In the genomic region with DNA sequence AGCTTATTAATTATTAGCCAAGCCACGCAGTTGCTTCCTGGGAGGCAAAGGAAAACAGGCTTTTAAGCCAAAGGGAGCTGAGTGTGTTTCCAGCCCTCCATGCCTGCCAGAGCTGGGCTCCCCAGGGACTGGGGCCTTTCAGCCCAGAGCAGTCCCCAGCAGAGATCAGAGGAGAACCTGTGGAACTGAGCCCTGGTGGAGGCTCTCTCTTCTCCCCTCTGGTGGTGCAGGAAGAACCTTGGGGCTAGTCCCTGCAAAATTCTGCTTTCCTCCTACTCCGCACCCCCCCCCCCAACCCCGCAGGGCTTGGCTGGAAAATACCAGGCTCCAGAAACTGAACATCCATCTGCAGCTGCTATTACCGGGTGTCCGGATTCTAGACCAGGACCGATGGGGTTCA, we compare ENCODE assay signal across 8 mouse cellular contexts. TPM values are rescaled to one million over a fixed set of nuclear protein-coding genes. Genes with fewer than 3 reads are reported as not detected.
DNase-seq lines count a peak whose midpoint lies in the region; ATAC-seq and TF ChIP-seq lines count a peak whose summit lies in the region.

No protein-coding gene starts in this region.

- H3K27me3 ChIP-seq in liver, embryonic 11.5 days (replicated peaks; ENCODE audit: control insufficient read depth, insufficient read depth, low read length), result peaks cover 44% of the 10 kb centered on the region
- H3K27me3 ChIP-seq in forebrain, embryonic 13.5 days, result peaks cover 26% of the 10 kb centered on the region
- peaks cover 1% of the 10 kb centered on the region; the same call in 1 of the 2 replicates for H3K27me3 ChIP-seq in kidney, adult 2 months (replicated peaks; ENCODE audit: control insufficient read depth, insufficient read depth, low read length)
- H3K27me3 ChIP-seq in midbrain, embryonic 15.5 days (replicated peaks), result no peaks in the 10 kb centered on the region

- H3K9ac ChIP-seq in liver, embryonic 11.5 days (ENCODE audit: low read depth, low read length), result no peak overlapping the region
- peak overlapping the region; percentile 67 for H3K9ac ChIP-seq in forebrain, embryonic 13.5 days
- peak overlapping the region; percentile 59 for H3K9ac ChIP-seq in midbrain, embryonic 15.5 days

- no peaks in the 10 kb centered on the region for H3K36me3 ChIP-seq in liver, embryonic 11.5 days (ENCODE audit: control insufficient read depth, insufficient read depth, low read length)
- H3K36me3 ChIP-seq in forebrain, embryonic 13.5 days (ENCODE audit: poor library complexity, severe bottlenecking), result no peaks in the 10 kb centered on the region
- H3K36me3 ChIP-seq in kidney, adult 2 months (ENCODE audit: control insufficient read depth, insufficient read depth, low read length), result no peaks in the 10 kb centered on the region
- H3K36me3 ChIP-seq in midbrain, embryonic 15.5 days (replicated peaks), result no peaks in the 10 kb centered on the region

- H3K9me3 ChIP-seq in liver, embryonic 11.5 days (ENCODE audit: control insufficient read depth, low read length), result no peaks in the 10 kb centered on the region
- no peaks in the 10 kb centered on the region for H3K9me3 ChIP-seq in forebrain, embryonic 13.5 days (replicated peaks)
- H3K9me3 ChIP-seq in midbrain, embryonic 15.5 days, result no peaks in the 10 kb centered on the region

- H3K27ac ChIP-seq in liver, embryonic 11.5 days (ENCODE audit: low read depth, low read length), result no peak overlapping the region
- H3K27ac ChIP-seq in forebrain, embryonic 13.5 days, result no peak overlapping the region
- no peak overlapping the region for H3K27ac ChIP-seq in kidney, adult 2 months (ENCODE audit: insufficient read depth, low read depth, low read length)
- H3K27ac ChIP-seq in midbrain, embryonic 15.5 days, result peak overlapping the region; percentile 74

- H3K4me3 ChIP-seq in liver, embryonic 11.5 days (ENCODE audit: low read depth, low read length), result no peak overlapping the region
- H3K4me3 ChIP-seq in forebrain, embryonic 13.5 days, result peak overlapping the region; percentile 59
- peak overlapping the region; percentile 40; the same call in 1 of the 2 replicates for H3K4me3 ChIP-seq in kidney, adult 2 months (ENCODE audit: insufficient read depth, low read depth, low read length)
- peak overlapping the region; percentile 61 for H3K4me3 ChIP-seq in midbrain, embryonic 15.5 days

- DNase-seq in liver, embryonic 11.5 days (ENCODE audit: low spot score), result no peak
- no peak for DNase-seq in liver
- peak; percentile 42 for DNase-seq in kidney, adult 2 months
- no peak for DNase-seq in thymus, postnatal 10 days (ENCODE audit: low spot score in 2 of 2)
- DNase-seq in ovary, postnatal 36 days (ENCODE audit: low spot score), result no peak

- no peak for ATAC-seq in liver, embryonic 11.5 days (replicated peaks; ENCODE audit: low FRiP score)
- 0 out of 2 replicates have a peak, but pooled peaks have one; percentile 20 for ATAC-seq in forebrain, embryonic 13.5 days
- ATAC-seq in midbrain, embryonic 15.5 days (replicated peaks), result peak; percentile 43; the same call in 1 of the 2 replicates
- no peak for ATAC-seq in megakaryocyte-erythroid progenitor cell, adult 5-6 weeks (replicated peaks; ENCODE audit: low FRiP score, low TSS enrichment, poor library complexity, severe bottlenecking)

- peak overlapping the region; percentile 74 for H3K4me2 ChIP-seq in liver, embryonic 11.5 days
- peak overlapping the region; percentile 97 for H3K4me2 ChIP-seq in forebrain, embryonic 13.5 days
- peak overlapping the region; percentile 79 for H3K4me2 ChIP-seq in midbrain, embryonic 15.5 days

- peaks cover 17% of the 10 kb centered on the region for H3K4me1 ChIP-seq in liver, embryonic 11.5 days (replicated peaks; ENCODE audit: control insufficient read depth, insufficient read depth, low read length)
- H3K4me1 ChIP-seq in forebrain, embryonic 13.5 days, result peaks cover 23% of the 10 kb centered on the region
- H3K4me1 ChIP-seq in kidney, adult 2 months (ENCODE audit: control insufficient read depth, insufficient read depth, low read length), result no peaks in the 10 kb centered on the region
- H3K4me1 ChIP-seq in midbrain, embryonic 15.5 days, result peaks cover 23% of the 10 kb centered on the region

- TF ChIP-seq POLR2A in kidney, adult 2 months (IDR thresholded peaks at IDR 0.05; ENCODE audit: low read depth, low read length), result no peak

- 22% methylated on average over 6 of the region's 6 CpGs for WGBS in liver, embryonic 11.5 days
- 4% methylated on average over 5 of the region's 6 CpGs for WGBS in forebrain, embryonic 13.5 days
- WGBS in kidney, adult 2 months, result 6% methylated on average over 6 of the region's 6 CpGs
- WGBS in midbrain, embryonic 15.5 days, result 8% methylated on average over 6 of the region's 6 CpGs

- no peak for TF ChIP-seq CTCF in kidney, adult 2 months (conservative IDR thresholded peaks at IDR 0.05; ENCODE audit: insufficient read depth, insufficient read length, low read depth, low read length)

RNA-seq across cellular contexts. Expression of a gene that starts 1.6 kb away (rescaled TPM):
- polyA plus RNA-seq in liver, embryonic 11.5 days (2014; fragmentation: Nextera tagmentation; extraction: Ambion mirVana), result 0.43 and 0.66 TPM in 2 replicates
- polyA plus RNA-seq in forebrain, embryonic 13.5 days (2015; fragmentation: Nextera tagmentation; extraction: Ambion mirVana), result 5.7 and 6.7 TPM in 2 replicates
- 1.4 and 1.5 TPM in 2 replicates for polyA plus RNA-seq in kidney, adult 2 months (2012; rRNA removed)
- polyA plus RNA-seq in midbrain, embryonic 15.5 days (2015; fragmentation: Nextera tagmentation; extraction: Ambion mirVana), result 26.7 and 27.8 TPM in 2 replicates
- total RNA-seq in megakaryocyte-erythroid progenitor cell, adult 5-6 weeks (2014; fragmentation: Nextera tagmentation), result not detected in 2 replicates
- total RNA-seq in megakaryocyte-erythroid progenitor cell, adult 5-6 weeks (2017), result 0.23 TPM in 1 of 2 replicates, not detected in the other

Comparison
In these comparisons a context has a peak if more than half of its experiments do, and no peak if none do; other contexts are left out.
1. ATAC-seq: peak in forebrain, embryonic 13.5 days (single experiment) and midbrain, embryonic 15.5 days (single experiment); none in liver, embryonic 11.5 days (single experiment) and megakaryocyte-erythroid progenitor cell, adult 5-6 weeks (single experiment).
2. Peak in every context shown above with its lines, with median percentiles within 50 percentile points of each other: H3K4me2 ChIP-seq.